Mouse (Mus musculus) ES-Bruce4 (cell line): ENCODE results near the gene Slc8a1.

ENCODE experiments used
- CTCF ChIP-seq: IDR thresholded peaks from one replicate; pipeline ENCODE4 v1.8.1; 2011; ENCODE audit warnings: low read depth, low read length
- POLR2A ChIP-seq: IDR thresholded peaks from one replicate; pipeline ENCODE4 v1.8.1; 2011; ENCODE audit warnings: low read length; ENCODE audit not compliant: insufficient read depth

DNA sequence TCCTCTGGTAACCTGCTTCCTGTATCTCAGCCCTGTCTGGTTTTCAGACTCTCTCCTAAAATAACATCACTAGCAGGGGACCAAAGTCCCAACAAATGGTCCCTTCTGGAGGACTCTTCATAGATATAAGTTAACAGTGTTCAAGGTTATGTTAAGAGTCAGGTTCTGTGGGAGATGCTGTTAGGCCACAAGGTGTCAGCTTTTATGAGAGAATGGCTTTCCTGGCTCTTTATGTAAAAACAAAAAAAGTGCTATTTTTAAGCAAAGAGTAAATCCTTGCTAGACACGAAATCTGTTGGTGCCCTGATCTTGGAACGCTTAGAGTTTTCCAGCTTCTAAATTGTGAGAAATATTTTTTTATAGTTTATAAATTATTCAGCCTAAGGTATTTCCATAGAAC lies 377.6 kb downstream of the Slc8a1 start:
- TF ChIP-seq CTCF (no peak), POLR2A (no peak)
